Mouse (Mus musculus): ENCODE measurements around the gene Il1r1.

DNA sequence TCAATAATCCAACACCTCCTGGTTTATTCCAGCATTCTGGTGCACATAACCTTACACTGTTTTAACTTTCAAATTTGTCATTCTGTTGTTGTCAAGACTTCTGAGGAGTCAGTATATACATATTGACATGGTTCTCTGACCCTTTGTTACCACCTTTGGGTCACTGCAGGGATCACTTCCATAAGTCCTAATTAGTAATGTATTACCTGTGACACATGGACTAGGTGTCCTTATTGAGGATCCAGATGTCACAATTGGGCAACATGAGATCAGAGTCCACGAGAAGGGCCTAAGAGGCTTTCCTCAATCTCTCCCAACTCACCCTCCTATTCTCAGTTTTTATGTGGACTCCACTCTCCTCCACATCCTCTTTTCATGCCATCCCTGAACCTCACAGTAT is 49.1 kb upstream of the Il1r1 start:
- TF ChIP-seq EP300 (IDR thresholded peaks at IDR 0.05; ENCODE audit: insufficient read depth, low read depth, low read length) (no peak), CTCF (IDR thresholded peaks at IDR 0.05; ENCODE audit: low read depth, low read length) (no peak)

Data from ES-Bruce4 (cell line).